Mouse (Mus musculus) liver, embryonic 13.5 days (tissue): Measurements from ENCODE around the gene Dot1l. TPM values are rescaled to one million over a fixed set of nuclear protein-coding genes. Genes with fewer than 3 reads are reported as not detected.
A peak's percentile ranks its signal among the peaks of the same experiment; 100 is the strongest.

Source experiments
- ATAC-seq: fragments of 200-750 bp; cut with Nextera tagmentation; 2 replicates; pipeline ENCODE4 v1.8.0; 2017; ENCODE audit warnings: low read depth, mild to moderate bottlenecking, moderate number of reproducible peaks, moderate library complexity
- DNase-seq: peaks from one replicate; pipeline ENCODE4 v3.0.0; 2022
- H3K27ac ChIP-seq: fragments of 300-500 bp; sonication (generic); 2 replicates; pipeline ENCODE4 v1.5.1; 2015; ENCODE audit warnings: moderate library complexity, mild to moderate bottlenecking, inconsistent platforms
- H3K27me3 ChIP-seq: fragments of 300-500 bp; sonication (generic); 2 replicates; pipeline ENCODE4 v1.6.1; 2015; ENCODE audit warnings: mild to moderate bottlenecking, inconsistent platforms
- H3K36me3 ChIP-seq: fragments of 300-500 bp; sonication (generic); 2 replicates; pipeline ENCODE4 v1.6.1; 2015; ENCODE audit warnings: mild to moderate bottlenecking, inconsistent platforms
- H3K4me1 ChIP-seq: fragments of 300-500 bp; sonication (generic); replicated peaks from 2 replicates; pipeline ENCODE4 v1.6.1; 2015; ENCODE audit warnings: inconsistent platforms
- H3K4me2 ChIP-seq: fragments of 300-500 bp; sonication (generic); 2 replicates; pipeline ENCODE4 v1.6.1; 2015; ENCODE audit warnings: inconsistent platforms, mild to moderate bottlenecking, moderate library complexity
- H3K4me3 ChIP-seq: fragments of 300-500 bp; sonication (generic); replicated peaks from 2 replicates; pipeline ENCODE4 v1.5.1; 2015; ENCODE audit warnings: mild to moderate bottlenecking, inconsistent platforms
- H3K9ac ChIP-seq: fragments of 300-500 bp; sonication (generic); 2 replicates; pipeline ENCODE4 v1.6.1; 2015; ENCODE audit warnings: mild to moderate bottlenecking, inconsistent platforms
- H3K9me3 ChIP-seq: fragments of 300-500 bp; sonication (generic); replicated peaks from 2 replicates; pipeline ENCODE4 v1.6.1; 2016; ENCODE audit warnings: inconsistent platforms
- WGBS: fragments of 180-500 bp; shearing (Covaris S2); methylation state at CpG from one replicate; pipeline ENCODE4 v1.1.7; 2015; ENCODE audit not compliant: insufficient replicate concordance; 5-methylcytosine and 5-hydroxymethylcytosine counted together
- polyA plus RNA-seq: library from polyadenylated mRNA; unstranded; fragments of >200 nt; fragmentation: Nextera tagmentation; extraction: Ambion mirVana; gene quantifications from 2 replicates; pipeline ENCODE4 v1.2.1, GENCODE M21; 2015

The Dot1l gene
- polyA plus RNA-seq, 1 experiment from 2014 or later: 7.4 TPM

- no peak overlapping the region for H3K4me3 ChIP-seq
- no peak for DNase-seq
- H3K9me3 ChIP-seq: no peaks in the 10 kb centered on the region
- no peak overlapping the region for H3K27ac ChIP-seq
- H3K36me3 ChIP-seq: peaks cover 100% of the 10 kb centered on the region
- no peak overlapping the region for H3K9ac ChIP-seq
- ATAC-seq: no peak
- peaks cover 29% of the 10 kb centered on the region for H3K4me1 ChIP-seq
- 86% methylated on average over 4 of the region's 4 CpGs for WGBS
- H3K4me2 ChIP-seq: no peak overlapping the region
- H3K27me3 ChIP-seq: no peaks in the 10 kb centered on the region
Measured at GRCm38 (mm10) chr10:80775731-80776130, 20.7 kb downstream of the Dot1l start.

- no peaks in the 10 kb centered on the region for H3K9me3 ChIP-seq
- DNase-seq (no peak), ATAC-seq (no peak)
- H3K4me2 ChIP-seq: no peak overlapping the region
- 84% methylated on average over 6 of the region's 6 CpGs for WGBS
- no peak overlapping the region for H3K4me3 ChIP-seq
- H3K4me1 ChIP-seq: peaks cover 29% of the 10 kb centered on the region
- peaks cover 100% of the 10 kb centered on the region for H3K36me3 ChIP-seq
- H3K27ac ChIP-seq: no peak overlapping the region
- H3K27me3 ChIP-seq: no peaks in the 10 kb centered on the region
- H3K9ac ChIP-seq: no peak overlapping the region
Measured at GRCm38 (mm10) chr10:80776358-80776869, 21.4 kb downstream of the Dot1l start.

- Histone ChIP-seq H3K4me1 (peaks cover 29% of the 10 kb centered on the region), H3K27ac (no peak overlapping the region), H3K36me3 (peaks cover 100% of the 10 kb centered on the region), H3K9ac (no peak overlapping the region), H3K4me2 (no peak overlapping the region), H3K4me3 (no peak overlapping the region), H3K27me3 (no peaks in the 10 kb centered on the region), H3K9me3 (no peaks in the 10 kb centered on the region)
- no peak for DNase-seq
- 79% methylated on average over 5 of the region's 5 CpGs for WGBS
- ATAC-seq: no peak
Measured at GRCm38 (mm10) chr10:80777123-80777522, 22.1 kb downstream of the Dot1l start.

- H3K9ac ChIP-seq: no peak overlapping the region
- H3K27me3 ChIP-seq: no peaks in the 10 kb centered on the region
- no peak overlapping the region for H3K4me3 ChIP-seq
- no peak for DNase-seq
- H3K27ac ChIP-seq: no peak overlapping the region
- peaks cover 6% of the 10 kb centered on the region for H3K4me1 ChIP-seq
- no peak for ATAC-seq
- no peak overlapping the region for H3K4me2 ChIP-seq
- peaks cover 100% of the 10 kb centered on the region for H3K36me3 ChIP-seq
- no peaks in the 10 kb centered on the region for H3K9me3 ChIP-seq
Measured at GRCm38 (mm10) chr10:80779565-80779964, 24.6 kb downstream of the Dot1l start.

GRCm38 (mm10) chr10:80784302-80784701 lies 29.3 kb downstream of the Dot1l start:
- DNase-seq (no peak), ATAC-seq (no peak)
- Histone ChIP-seq H3K9ac (no peak overlapping the region), H3K4me3 (no peak overlapping the region), H3K4me1 (no peaks in the 10 kb centered on the region), H3K27me3 (no peaks in the 10 kb centered on the region), H3K4me2 (no peak overlapping the region), H3K36me3 (peaks cover 100% of the 10 kb centered on the region), H3K9me3 (no peaks in the 10 kb centered on the region), H3K27ac (no peak overlapping the region)
- WGBS: 96% methylated on average over 2 of the region's 2 CpGs

- H3K27me3 ChIP-seq: no peaks in the 10 kb centered on the region
- H3K9ac ChIP-seq: no peak overlapping the region
- no peak for DNase-seq
- WGBS: 92% methylated on average over 12 of the region's 12 CpGs
- H3K36me3 ChIP-seq: peaks cover 99% of the 10 kb centered on the region
- ATAC-seq: no peak
- no peaks in the 10 kb centered on the region for H3K9me3 ChIP-seq
- H3K4me2 ChIP-seq: no peak overlapping the region
- H3K4me3 ChIP-seq: no peak overlapping the region
- no peaks in the 10 kb centered on the region for H3K4me1 ChIP-seq
- H3K27ac ChIP-seq: no peak overlapping the region
Measured at GRCm38 (mm10) chr10:80784871-80785270, 29.9 kb downstream of the Dot1l start.

- Histone ChIP-seq H3K27ac (no peak overlapping the region), H3K9ac (no peak overlapping the region), H3K27me3 (no peaks in the 10 kb centered on the region), H3K9me3 (no peaks in the 10 kb centered on the region), H3K4me3 (no peak overlapping the region), H3K36me3 (peaks cover 99% of the 10 kb centered on the region), H3K4me1 (peaks cover 1% of the 10 kb centered on the region; the same call in 1 of the 2 replicates), H3K4me2 (no peak overlapping the region)
- no peak for ATAC-seq
- no peak for DNase-seq
- 91% methylated on average over 11 of the region's 11 CpGs for WGBS
Measured at GRCm38 (mm10) chr10:80785963-80786362, 31.0 kb downstream of the Dot1l start.

GRCm38 (mm10) chr10:80787517-80787916 lies 32.5 kb downstream of the Dot1l start:
- WGBS: 87% methylated on average over 2 of the region's 2 CpGs
- DNase-seq: no peak

GRCm38 (mm10) chr10:80790761-80791404 lies 35.9 kb downstream of the Dot1l start:
- peaks cover 21% of the 10 kb centered on the region for H3K4me1 ChIP-seq
- no peaks in the 10 kb centered on the region for H3K9me3 ChIP-seq
- peak overlapping the region; percentile 9; the same call in 1 of the 2 replicates for H3K27ac ChIP-seq
- peaks cover 99% of the 10 kb centered on the region for H3K36me3 ChIP-seq
- no peaks in the 10 kb centered on the region for H3K27me3 ChIP-seq
- H3K4me3 ChIP-seq: no peak overlapping the region
- DNase-seq: no peak
- no peak overlapping the region for H3K9ac ChIP-seq
- no peak for ATAC-seq
- H3K4me2 ChIP-seq: no peak overlapping the region
- WGBS: 79% methylated on average over 19 of the region's 19 CpGs

More at GRCm38 (mm10) chr10:80787517-80787916, 32.5 kb downstream of the Dot1l start:
- no peak overlapping the region for H3K9ac ChIP-seq
- peaks cover 14% of the 10 kb centered on the region for H3K4me1 ChIP-seq
- no peaks in the 10 kb centered on the region for H3K27me3 ChIP-seq
- H3K36me3 ChIP-seq: peaks cover 99% of the 10 kb centered on the region
- H3K27ac ChIP-seq: no peak overlapping the region
- H3K9me3 ChIP-seq: no peaks in the 10 kb centered on the region
- H3K4me2 ChIP-seq: no peak overlapping the region
- H3K4me3 ChIP-seq: no peak overlapping the region
- ATAC-seq: no peak

GRCm38 (mm10) chr10:80791476-80792174 lies 36.6 kb downstream of the Dot1l start:
- no peak for ATAC-seq
- 76% methylated on average over 33 of the region's 33 CpGs for WGBS
- Histone ChIP-seq H3K9ac (no peak overlapping the region), H3K27me3 (no peaks in the 10 kb centered on the region), H3K9me3 (no peaks in the 10 kb centered on the region), H3K36me3 (peaks cover 99% of the 10 kb centered on the region), H3K4me3 (no peak overlapping the region), H3K4me2 (no peak overlapping the region), H3K27ac (no peak overlapping the region; the same call in 1 of the 2 replicates), H3K4me1 (peaks cover 29% of the 10 kb centered on the region)
- DNase-seq: no peak

GRCm38 (mm10) chr10:80792175-80793032 lies 37.4 kb downstream of the Dot1l start:
- H3K36me3 ChIP-seq: peaks cover 92% of the 10 kb centered on the region

More at GRCm38 (mm10) chr10:80792175-80793032, 37.4 kb downstream of the Dot1l start:
- Histone ChIP-seq H3K9me3 (no peaks in the 10 kb centered on the region), H3K9ac (no peak overlapping the region), H3K27ac (no peak overlapping the region), H3K4me1 (peaks cover 37% of the 10 kb centered on the region), H3K27me3 (no peaks in the 10 kb centered on the region), H3K4me3 (no peak overlapping the region), H3K4me2 (no peak overlapping the region)
- DNase-seq: no peak
- WGBS: 64% methylated on average over 41 of the region's 41 CpGs
- no peak for ATAC-seq
